Mouse (Mus musculus) liver, embryonic 16.5 days (tissue): ENCODE results near the gene Hsp90aa1. TPM values are rescaled to one million over a fixed set of nuclear protein-coding genes. Genes with fewer than 3 reads are reported as not detected.

Experiments used
- ATAC-seq: fragments of 200-750 bp; cut with Nextera tagmentation; 2 replicates; pipeline ENCODE4 v1.8.0; 2017; ENCODE audit warnings: low read depth, mild to moderate bottlenecking, moderate number of reproducible peaks, moderate library complexity
- H3K27ac ChIP-seq: fragments of 300-500 bp; sonication (generic); 2 replicates; pipeline ENCODE4 v1.5.1; 2014; ENCODE audit warnings: mild to moderate bottlenecking, low read length
- H3K27me3 ChIP-seq: fragments of 300-500 bp; sonication (generic); 2 replicates; pipeline ENCODE4 v1.6.1; 2014; ENCODE audit warnings: low read depth, low read length, mixed read lengths; ENCODE audit not compliant: control insufficient read depth, insufficient read depth
- H3K36me3 ChIP-seq: fragments of 300-500 bp; sonication (generic); 2 replicates; pipeline ENCODE4 v1.6.1; 2014; ENCODE audit warnings: mild to moderate bottlenecking; ENCODE audit not compliant: control insufficient read depth, insufficient read depth
- H3K4me1 ChIP-seq: fragments of 300-500 bp; sonication (generic); 2 replicates; pipeline ENCODE4 v1.6.1; 2014; ENCODE audit warnings: low read depth, low read length, mixed read lengths; ENCODE audit not compliant: control insufficient read depth
- H3K4me2 ChIP-seq: fragments of 300-500 bp; sonication (generic); 2 replicates; pipeline ENCODE4 v1.6.1; 2014; ENCODE audit warnings: low read depth, low read length, mixed read lengths
- H3K4me3 ChIP-seq: fragments of 300-500 bp; sonication (generic); 2 replicates; pipeline ENCODE4 v1.5.1; 2014; ENCODE audit warnings: low read depth, mild to moderate bottlenecking, low read length
- H3K9ac ChIP-seq: fragments of 300-500 bp; sonication (generic); 2 replicates; pipeline ENCODE4 v1.6.1; 2014; ENCODE audit warnings: low read depth, low read length
- H3K9me3 ChIP-seq: fragments of 300-500 bp; sonication (generic); replicated peaks from 2 replicates; pipeline ENCODE4 v1.6.1; 2016; ENCODE audit warnings: low read length; ENCODE audit not compliant: control insufficient read depth
- WGBS: fragments of 180-500 bp; shearing (Covaris S2); extraction: QIAGEN DNeasy Blood & Tissue Kit; methylation state at CpG from one replicate; pipeline ENCODE4 v1.1.7; 2014; ENCODE audit not compliant: insufficient replicate concordance; 5-methylcytosine and 5-hydroxymethylcytosine counted together
- microRNA-seq: library from miRNA; unstranded; fragments of <30 nt; microRNA quantifications from one replicate; pipeline ENCODE4, GENCODE M21; 2016
- polyA plus RNA-seq: library from polyadenylated mRNA; unstranded; fragments of >200 nt; fragmentation: Nextera tagmentation; extraction: Ambion mirVana; gene quantifications from 2 replicates; pipeline ENCODE4 v1.2.1, GENCODE M21; 2015

The Hsp90aa1 gene
- polyA plus RNA-seq, 1 experiment from 2014 or later, result 431 TPM

DNA sequence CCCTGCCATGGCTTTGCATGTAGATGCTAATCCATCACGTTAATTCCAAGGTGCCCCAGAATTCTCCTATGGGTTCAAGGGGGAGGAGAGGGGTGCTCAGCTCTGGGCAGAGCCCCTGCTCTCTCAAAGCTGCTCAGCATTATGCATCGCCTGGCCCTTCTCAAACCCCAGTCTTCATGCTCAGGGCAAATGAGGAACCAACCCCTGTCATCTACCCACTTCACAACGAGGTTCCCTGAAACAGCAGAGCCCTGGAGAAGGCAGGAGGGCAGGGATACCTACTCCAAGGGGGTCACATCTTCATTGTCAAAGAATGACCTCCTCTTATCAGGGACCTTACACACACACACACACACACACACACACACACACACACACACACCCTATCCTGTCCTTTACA, 20.6 kb downstream of the Hsp90aa1 start:
- no peaks in the 10 kb centered on the region; the same call in 1 of the 2 replicates for H3K36me3 ChIP-seq
- no peak overlapping the region for H3K27ac ChIP-seq
- no peak overlapping the region for H3K4me3 ChIP-seq
- no peak overlapping the region for H3K4me2 ChIP-seq
- no peaks in the 10 kb centered on the region for H3K4me1 ChIP-seq
- H3K9ac ChIP-seq, result no peak overlapping the region
- no peaks in the 10 kb centered on the region for H3K9me3 ChIP-seq
- WGBS, result 46% methylated on average over 3 of the region's 3 CpGs
- ATAC-seq, result no peak
- H3K27me3 ChIP-seq, result no peaks in the 10 kb centered on the region

DNA sequence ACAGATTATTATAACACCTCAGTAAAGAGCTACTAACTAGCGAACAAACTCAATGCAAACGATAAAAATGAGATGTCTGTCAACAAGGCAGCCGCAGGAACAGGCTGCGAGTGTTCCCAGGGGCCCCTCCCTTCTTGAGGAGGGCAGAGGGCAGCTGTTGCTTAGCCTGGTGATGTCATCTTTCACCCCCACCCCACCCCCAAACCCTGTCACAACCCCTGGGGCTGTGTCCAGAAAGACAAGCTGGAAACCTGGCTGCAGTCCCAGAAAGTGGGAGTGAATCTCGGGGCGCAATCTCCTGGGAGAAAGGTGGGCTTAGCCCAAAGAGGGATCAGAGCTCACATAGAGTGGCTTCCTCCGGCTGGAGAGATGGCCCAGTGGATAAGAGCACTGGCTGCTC, 21.3 kb downstream of the Hsp90aa1 start:
- H3K27me3 ChIP-seq, result no peaks in the 10 kb centered on the region
- no peak overlapping the region for H3K4me2 ChIP-seq
- no peaks in the 10 kb centered on the region for H3K4me1 ChIP-seq
- H3K9ac ChIP-seq, result no peak overlapping the region
- no peaks in the 10 kb centered on the region for H3K9me3 ChIP-seq
- H3K4me3 ChIP-seq, result no peak overlapping the region
- 53% methylated on average over 7 of the region's 7 CpGs for WGBS
- H3K27ac ChIP-seq, result no peak overlapping the region
- ATAC-seq, result no peak
- no peaks in the 10 kb centered on the region for H3K36me3 ChIP-seq

DNA sequence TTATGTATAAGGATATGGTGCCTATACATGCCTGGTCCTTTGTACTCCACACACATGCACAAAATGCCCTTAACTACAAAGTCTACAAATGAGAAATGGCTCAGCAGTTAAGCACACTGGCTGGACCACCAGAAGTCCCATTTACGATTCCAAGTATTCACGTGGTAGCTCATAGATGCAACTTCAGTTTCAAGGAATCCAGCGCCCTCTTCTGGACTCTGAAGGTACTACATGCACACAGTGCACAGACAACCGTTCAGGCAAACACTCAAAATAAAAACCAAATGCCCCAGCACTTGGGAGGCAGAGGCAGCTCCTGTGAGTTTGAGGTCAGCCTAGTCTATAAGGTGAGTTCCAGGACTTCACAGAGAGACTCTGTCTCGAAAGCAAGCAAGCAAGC, 28.3 kb downstream of the Hsp90aa1 start:
- 31% methylated on average over 5 of the region's 5 CpGs for WGBS
- no peak overlapping the region for H3K4me2 ChIP-seq

DNA sequence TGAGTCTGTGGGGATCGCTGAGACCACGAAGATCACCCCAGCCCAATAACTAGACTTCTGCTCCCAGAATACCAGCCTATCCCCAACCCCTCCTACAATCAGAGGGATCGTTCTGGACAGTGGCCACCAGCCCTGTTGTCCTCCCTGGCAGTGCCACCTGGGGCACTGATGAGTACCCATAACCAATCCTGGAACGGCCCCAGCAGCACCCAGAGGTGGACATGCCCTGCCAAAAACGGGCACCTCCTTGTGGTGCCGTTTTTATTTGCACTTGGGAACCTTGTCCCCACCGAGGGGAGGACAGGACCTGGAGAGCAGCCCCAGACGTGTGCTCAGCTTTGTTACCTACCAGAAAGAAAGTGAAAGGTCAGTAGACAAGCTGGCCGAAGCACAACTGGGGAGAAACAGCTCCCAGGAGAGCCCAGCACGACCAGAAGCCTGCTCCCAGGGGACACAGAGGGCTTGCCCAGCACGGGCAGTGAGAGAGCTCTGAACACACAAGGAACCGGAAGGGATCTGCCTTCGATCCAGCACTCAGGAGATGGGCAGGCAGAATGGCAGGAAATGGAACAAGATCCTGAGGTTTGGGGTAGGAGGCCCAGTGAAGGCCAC, 35.0 kb downstream of the Hsp90aa1 start:
- ATAC-seq, result no peak
- 79% methylated on average over 13 of the region's 13 CpGs for WGBS
- Histone ChIP-seq H3K4me2 (no peak overlapping the region), H3K27me3 (no peaks in the 10 kb centered on the region), H3K36me3 (peaks cover 40% of the 10 kb centered on the region), H3K9ac (no peak overlapping the region), H3K4me3 (no peak overlapping the region), H3K27ac (no peak overlapping the region), H3K4me1 (no peaks in the 10 kb centered on the region), H3K9me3 (no peaks in the 10 kb centered on the region)

More for the DNA sequence above, 28.3 kb downstream of the Hsp90aa1 start:
- Histone ChIP-seq H3K9me3 (no peaks in the 10 kb centered on the region), H3K27me3 (no peaks in the 10 kb centered on the region), H3K9ac (no peak overlapping the region), H3K27ac (no peak overlapping the region), H3K4me3 (no peak overlapping the region), H3K36me3 (no peaks in the 10 kb centered on the region), H3K4me1 (no peaks in the 10 kb centered on the region)
- ATAC-seq, result no peak

DNA sequence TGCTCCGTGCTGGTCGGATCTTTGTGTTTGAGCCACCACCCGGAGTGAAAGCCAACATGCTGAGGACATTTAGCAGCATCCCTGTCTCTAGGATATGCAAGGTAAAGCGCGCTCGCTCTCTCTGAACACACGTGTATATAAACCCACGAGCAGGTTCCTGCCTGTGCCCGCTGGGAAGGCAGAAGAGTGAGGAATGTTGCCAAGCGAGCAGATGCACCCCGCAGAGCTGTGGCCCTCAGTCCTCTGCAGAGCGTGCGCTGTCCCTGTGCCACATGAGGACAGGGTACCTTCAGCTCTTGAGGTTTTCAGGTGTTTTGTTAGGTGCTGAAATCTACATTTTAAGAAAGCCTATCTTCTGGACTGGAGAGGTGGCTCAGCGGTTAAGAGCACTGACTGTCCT, 40.8 kb downstream of the Hsp90aa1 start:
- no peak overlapping the region for H3K4me2 ChIP-seq
- 84% methylated on average over 14 of the region's 14 CpGs for WGBS
- H3K4me3 ChIP-seq, result no peak overlapping the region
- H3K9me3 ChIP-seq, result no peaks in the 10 kb centered on the region
- H3K36me3 ChIP-seq, result peaks cover 72% of the 10 kb centered on the region
- ATAC-seq, result no peak
- H3K27me3 ChIP-seq, result no peaks in the 10 kb centered on the region
- H3K27ac ChIP-seq, result no peak overlapping the region
- H3K4me1 ChIP-seq, result no peaks in the 10 kb centered on the region
- no peak overlapping the region for H3K9ac ChIP-seq

DNA sequence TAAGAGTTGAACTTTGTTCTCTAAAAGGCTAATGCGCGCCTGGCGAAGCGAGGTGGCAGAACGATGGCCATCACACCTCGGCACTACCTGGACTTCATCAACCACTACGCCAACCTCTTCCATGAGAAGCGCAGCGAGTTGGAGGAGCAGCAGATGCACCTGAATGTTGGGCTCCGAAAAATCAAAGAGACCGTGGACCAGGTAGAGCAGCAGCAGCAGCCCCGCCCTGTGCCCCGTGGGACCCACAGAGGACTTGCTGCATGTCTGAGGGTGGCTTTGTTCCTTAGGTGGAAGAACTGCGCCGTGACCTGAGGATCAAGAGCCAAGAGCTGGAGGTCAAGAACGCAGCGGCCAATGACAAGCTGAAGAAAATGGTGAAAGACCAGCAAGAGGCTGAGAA, 51.1 kb downstream of the Hsp90aa1 start:
- ATAC-seq, result no peak
- Histone ChIP-seq H3K9ac (no peak overlapping the region), H3K27ac (no peak overlapping the region), H3K27me3 (no peaks in the 10 kb centered on the region), H3K36me3 (peaks cover 71% of the 10 kb centered on the region), H3K9me3 (no peaks in the 10 kb centered on the region), H3K4me1 (no peaks in the 10 kb centered on the region), H3K4me2 (no peak overlapping the region), H3K4me3 (no peak overlapping the region)
- WGBS, result 95% methylated on average over 17 of the region's 17 CpGs

DNA sequence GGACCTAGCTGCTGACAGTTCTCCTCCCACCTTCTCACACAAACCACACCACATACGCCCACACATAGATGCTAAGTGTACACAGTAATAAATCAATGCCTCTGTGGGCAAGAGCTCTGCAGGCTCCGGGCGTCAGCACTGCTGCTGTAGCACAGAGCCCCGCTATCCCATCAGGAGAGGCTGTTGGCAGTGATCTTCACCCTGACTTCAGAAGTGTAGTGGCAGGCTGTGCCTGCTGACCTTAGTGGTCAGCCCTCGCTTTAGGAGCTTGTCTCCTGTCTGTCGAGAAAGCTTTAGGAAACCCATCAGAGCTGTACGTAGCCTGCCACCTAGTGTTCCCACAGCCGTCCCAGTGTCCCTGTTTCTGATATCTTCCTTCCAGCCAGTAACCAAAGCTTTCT, 52.3 kb downstream of the Hsp90aa1 start:
- ATAC-seq, result no peak
- no peak overlapping the region for H3K4me3 ChIP-seq
- no peaks in the 10 kb centered on the region for H3K27me3 ChIP-seq
- H3K36me3 ChIP-seq, result peaks cover 65% of the 10 kb centered on the region
- no peak overlapping the region for H3K4me2 ChIP-seq
- 76% methylated on average over 8 of the region's 8 CpGs for WGBS
- no peaks in the 10 kb centered on the region for H3K4me1 ChIP-seq
- H3K9me3 ChIP-seq, result no peaks in the 10 kb centered on the region
- no peak overlapping the region for H3K27ac ChIP-seq
- H3K9ac ChIP-seq, result no peak overlapping the region

Small RNA genes within 50 kb of the gene (microRNA-seq; reads per million reads assigned to microRNA genes)
- not detected for gene Gm27299

Other genes with a start within 250 kb of the Hsp90aa1 start
- gene Dync1h1, start 101.3 kb downstream of the Hsp90aa1 start, polyA plus RNA-seq, result 10.0 and 13.6 TPM in 2 replicates
- not detected in 2 replicates for gene 1700001K19Rik, start 20.1 kb downstream of the Hsp90aa1 start, polyA plus RNA-seq
- gene Wdr20, start 35.2 kb upstream of the Hsp90aa1 start, polyA plus RNA-seq, result 8.4 and 9.3 TPM in 2 replicates
- 0.27 and 0.34 TPM in 2 replicates for gene Mok, start 138.2 kb upstream of the Hsp90aa1 start, polyA plus RNA-seq
- gene Zfp839, start 147.5 kb upstream of the Hsp90aa1 start, polyA plus RNA-seq, result 1.4 and 1.5 TPM in 2 replicates
- 49.1 and 49.3 TPM in 2 replicates for gene Cinp, start 186.4 kb upstream of the Hsp90aa1 start, polyA plus RNA-seq
- 1.7 and 2.1 TPM in 2 replicates for gene Tecpr2, start 186.5 kb upstream of the Hsp90aa1 start, polyA plus RNA-seq